Mouse (Mus musculus) limb, embryonic 11.5 days (tissue): ENCODE results near the gene Copa. TPM values are rescaled to one million over a fixed set of nuclear protein-coding genes. Genes with fewer than 3 reads are reported as not detected.
A peak's percentile ranks its signal among the peaks of the same experiment; 100 is the strongest.

Experiments used
- ATAC-seq: fragments of 200-750 bp; cut with Nextera tagmentation; 2 replicates; pipeline ENCODE4 v1.8.0; 2017; ENCODE audit warnings: low read depth; ENCODE audit not compliant: insufficient number of reproducible peaks, low FRiP score, low TSS enrichment
- DNase-seq: peaks from one replicate; pipeline ENCODE4 v3.0.0-alpha.2; 2015; ENCODE audit warnings: low spot score
- H3K27ac ChIP-seq: fragments of 300-500 bp; sonication (generic); replicated peaks from 2 replicates; pipeline ENCODE4 v1.5.1; 2014; ENCODE audit warnings: low read depth, mild to moderate bottlenecking, low read length
- H3K27me3 ChIP-seq: fragments of 300-500 bp; sonication (generic); 2 replicates; pipeline ENCODE4 v1.6.1; 2014; ENCODE audit warnings: mild to moderate bottlenecking, low read length, mixed read lengths; ENCODE audit not compliant: control insufficient read depth, insufficient read depth
- H3K36me3 ChIP-seq: fragments of 300-500 bp; sonication (generic); 2 replicates; pipeline ENCODE4 v1.6.1; 2014; ENCODE audit warnings: mild to moderate bottlenecking, low read length, moderate library complexity, mixed read lengths; ENCODE audit not compliant: control insufficient read depth, insufficient read depth
- H3K4me1 ChIP-seq: fragments of 300-500 bp; sonication (generic); 2 replicates; pipeline ENCODE4 v1.6.1; 2014; ENCODE audit warnings: low read length, mixed read lengths; ENCODE audit not compliant: control insufficient read depth, insufficient read depth
- H3K4me2 ChIP-seq: fragments of 300-500 bp; sonication (generic); 2 replicates; pipeline ENCODE4 v1.6.1; 2014; ENCODE audit warnings: low read depth, mild to moderate bottlenecking, moderate library complexity; ENCODE audit not compliant: severe bottlenecking
- H3K4me3 ChIP-seq: fragments of 300-500 bp; sonication (generic); 2 replicates; pipeline ENCODE4 v1.5.1; 2014; ENCODE audit warnings: low read depth, low read length
- H3K9ac ChIP-seq: fragments of 300-500 bp; sonication (generic); 2 replicates; pipeline ENCODE4 v1.6.1; 2014; ENCODE audit warnings: mild to moderate bottlenecking, low read length
- H3K9me3 ChIP-seq: fragments of 300-500 bp; sonication (generic); 2 replicates; pipeline ENCODE4 v1.6.1; 2016; ENCODE audit warnings: low read length; ENCODE audit not compliant: control insufficient read depth
- WGBS: fragments of 180-500 bp; shearing (Covaris S2); extraction: QIAGEN DNeasy Blood & Tissue Kit; methylation state at CpG from one replicate; pipeline ENCODE4 v1.1.7; 2014; 5-methylcytosine and 5-hydroxymethylcytosine counted together
- polyA plus RNA-seq: library from polyadenylated mRNA; unstranded; fragments of >200 nt; fragmentation: Nextera tagmentation; extraction: Ambion mirVana; gene quantifications from 2 replicates; pipeline ENCODE4 v1.2.1, GENCODE M21; 2014

The Copa gene
- polyA plus RNA-seq, 1 experiment from 2014 or later = 173 TPM

- no peak for ATAC-seq
- H3K36me3 ChIP-seq = peaks cover 25% of the 10 kb centered on the region; the same call in 1 of the 2 replicates
- 78% methylated on average over 6 of the region's 6 CpGs for WGBS
Measured at GRCm38 (mm10) chr1:172124572-172124971, 42.2 kb downstream of the Copa start.

GRCm38 (mm10) chr1:172126376-172127347 is 44.3 kb downstream of the Copa start, which contains the start of gene Pex19:
TSS of gene Pex19 (plus strand) at chr1:172126755.
- 1% methylated on average over 42 of the region's 42 CpGs for WGBS
- no peaks in the 10 kb centered on the region for H3K27me3 ChIP-seq
- peak; percentile 96 for ATAC-seq
- peak; percentile 88 for DNase-seq
- H3K36me3 ChIP-seq = peaks cover 19% of the 10 kb centered on the region
- peak within 1 kb of the TSS; percentile 83 for H3K9ac ChIP-seq
- peak within 1 kb of the TSS; percentile 74 for H3K4me3 ChIP-seq
- H3K4me2 ChIP-seq = peak within 1 kb of the TSS; percentile 68
- H3K4me1 ChIP-seq = peaks cover 7% of the 10 kb centered on the region
- H3K9me3 ChIP-seq = no peaks in the 10 kb centered on the region
- H3K27ac ChIP-seq = no peak within 1 kb of the TSS; the same call in 1 of the 2 replicates

More at GRCm38 (mm10) chr1:172124572-172124971, 42.2 kb downstream of the Copa start:
- Histone ChIP-seq H3K4me1 (peaks cover 7% of the 10 kb centered on the region), H3K9ac (no peak overlapping the region), H3K27ac (no peak overlapping the region), H3K4me2 (no peak overlapping the region), H3K9me3 (no peaks in the 10 kb centered on the region), H3K27me3 (no peaks in the 10 kb centered on the region), H3K4me3 (no peak overlapping the region)
- no peak for DNase-seq

- ATAC-seq (no peak), DNase-seq (no peak)
- no peaks in the 10 kb centered on the region for H3K27me3 ChIP-seq
- peak overlapping the region; percentile 74 for H3K4me3 ChIP-seq
- 42% methylated on average over 5 of the region's 5 CpGs for WGBS
- no peak overlapping the region for H3K27ac ChIP-seq
- peaks cover 20% of the 10 kb centered on the region for H3K36me3 ChIP-seq
- H3K4me1 ChIP-seq = peaks cover 7% of the 10 kb centered on the region
- H3K9ac ChIP-seq = peak overlapping the region; percentile 83
- peak overlapping the region; percentile 68 for H3K4me2 ChIP-seq
- H3K9me3 ChIP-seq = no peaks in the 10 kb centered on the region
Measured at GRCm38 (mm10) chr1:172127487-172127886, 45.2 kb downstream of the Copa start.

GRCm38 (mm10) chr1:172128563-172128962 is 46.2 kb downstream of the Copa start:
- H3K4me3 ChIP-seq = no peak overlapping the region
- DNase-seq (no peak), ATAC-seq (no peak)
- peaks cover 28% of the 10 kb centered on the region for H3K36me3 ChIP-seq
- no peak overlapping the region for H3K27ac ChIP-seq
- 94% methylated on average over 15 of the region's 15 CpGs for WGBS
- H3K9ac ChIP-seq = no peak overlapping the region
- H3K4me2 ChIP-seq = no peak overlapping the region
- no peaks in the 10 kb centered on the region; the same call in 1 of the 2 replicates for H3K9me3 ChIP-seq
- H3K27me3 ChIP-seq = no peaks in the 10 kb centered on the region
- peaks cover 7% of the 10 kb centered on the region for H3K4me1 ChIP-seq

GRCm38 (mm10) chr1:172129108-172129507 is 46.8 kb downstream of the Copa start:
- no peak overlapping the region for H3K27ac ChIP-seq
- H3K4me2 ChIP-seq = no peak overlapping the region
- H3K9ac ChIP-seq = no peak overlapping the region
- peaks cover 7% of the 10 kb centered on the region for H3K4me1 ChIP-seq
- 69% methylated on average over 2 of the region's 2 CpGs for WGBS
- H3K9me3 ChIP-seq = no peaks in the 10 kb centered on the region; the same call in 1 of the 2 replicates
- ATAC-seq (no peak), DNase-seq (no peak)
- peaks cover 32% of the 10 kb centered on the region for H3K36me3 ChIP-seq
- H3K27me3 ChIP-seq = no peaks in the 10 kb centered on the region
- H3K4me3 ChIP-seq = no peak overlapping the region

GRCm38 (mm10) chr1:172129780-172130179 is 47.5 kb downstream of the Copa start:
- Histone ChIP-seq H3K4me3 (no peak overlapping the region), H3K4me1 (peaks cover 7% of the 10 kb centered on the region), H3K36me3 (peaks cover 38% of the 10 kb centered on the region), H3K9ac (no peak overlapping the region), H3K9me3 (no peaks in the 10 kb centered on the region; the same call in 1 of the 2 replicates), H3K27ac (no peak overlapping the region), H3K4me2 (no peak overlapping the region), H3K27me3 (no peaks in the 10 kb centered on the region)
- DNase-seq (no peak), ATAC-seq (no peak)
- WGBS = 95% methylated on average over 5 of the region's 5 CpGs

GRCm38 (mm10) chr1:172132319-172132718 is 50.0 kb downstream of the Copa start:
- H3K27me3 ChIP-seq = no peaks in the 10 kb centered on the region
- no peak overlapping the region for H3K9ac ChIP-seq
- H3K4me3 ChIP-seq = no peak overlapping the region
- H3K4me2 ChIP-seq = no peak overlapping the region
- ATAC-seq = peak; percentile 57
- H3K36me3 ChIP-seq = peaks cover 45% of the 10 kb centered on the region
- WGBS = 70% methylated on average over 7 of the region's 7 CpGs
- H3K9me3 ChIP-seq = no peaks in the 10 kb centered on the region; the same call in 1 of the 2 replicates
- H3K4me1 ChIP-seq = peaks cover 7% of the 10 kb centered on the region
- no peak for DNase-seq
- no peak overlapping the region for H3K27ac ChIP-seq

- H3K4me2 ChIP-seq = no peak overlapping the region
- H3K4me1 ChIP-seq = 0 out of 2 replicates have a peak, but pooled peaks cover 2% of the 10 kb centered on the region
- H3K9me3 ChIP-seq = no peaks in the 10 kb centered on the region; the same call in 1 of the 2 replicates
- ATAC-seq (no peak), DNase-seq (no peak)
- H3K9ac ChIP-seq = no peak overlapping the region
- no peak overlapping the region for H3K27ac ChIP-seq
- no peak overlapping the region for H3K4me3 ChIP-seq
- H3K36me3 ChIP-seq = peaks cover 45% of the 10 kb centered on the region
- 85% methylated on average over 7 of the region's 7 CpGs for WGBS
- no peaks in the 10 kb centered on the region for H3K27me3 ChIP-seq
Measured at GRCm38 (mm10) chr1:172133535-172133934, 51.2 kb downstream of the Copa start.
